Mouse (Mus musculus) forebrain, embryonic 12.5 days (tissue): Measurements from ENCODE around the gene Tulp2. TPM values are rescaled to one million over a fixed set of nuclear protein-coding genes. Genes with fewer than 3 reads are reported as not detected.
"Not testable (repeated sequence)": the region's sequence is repeated elsewhere in the genome, so short reads cannot be mapped to it uniquely, and the experiment has no call there.

Source experiments
- ATAC-seq: fragments of 200-750 bp; cut with Nextera tagmentation; 2 replicates; pipeline ENCODE4 v1.8.0; 2017; ENCODE audit warnings: moderate TSS enrichment; ENCODE audit not compliant: low FRiP score
- H3K27ac ChIP-seq: fragments of 300-500 bp; sonication (generic); 2 replicates; pipeline ENCODE4 v1.5.1; 2016; ENCODE audit warnings: mild to moderate bottlenecking
- H3K27me3 ChIP-seq: fragments of 300-500 bp; sonication (generic); 2 replicates; pipeline ENCODE4 v1.6.1; 2016; ENCODE audit warnings: mild to moderate bottlenecking
- H3K36me3 ChIP-seq: fragments of 300-500 bp; sonication (generic); replicated peaks from 2 replicates; pipeline ENCODE4 v1.6.1; 2016; ENCODE audit warnings: mild to moderate bottlenecking
- H3K4me1 ChIP-seq: fragments of 300-500 bp; sonication (generic); 2 replicates; pipeline ENCODE4 v1.6.1; 2016
- H3K4me2 ChIP-seq: fragments of 300-500 bp; sonication (generic); 2 replicates; pipeline ENCODE4 v1.6.1; 2016; ENCODE audit warnings: mild to moderate bottlenecking, moderate library complexity
- H3K4me3 ChIP-seq: fragments of 300-500 bp; sonication (generic); replicated peaks from 2 replicates; pipeline ENCODE4 v1.5.1; 2016; ENCODE audit warnings: mild to moderate bottlenecking
- H3K9ac ChIP-seq: fragments of 300-500 bp; sonication (generic); 2 replicates; pipeline ENCODE4 v1.6.1; 2016; ENCODE audit warnings: mild to moderate bottlenecking
- H3K9me3 ChIP-seq: fragments of 300-500 bp; sonication (generic); 2 replicates; pipeline ENCODE4 v1.6.1; 2016
- WGBS: fragments of 180-500 bp; shearing (Covaris S2); methylation state at CpG from one replicate; pipeline ENCODE4 v1.1.7; 2016; 5-methylcytosine and 5-hydroxymethylcytosine counted together
- polyA plus RNA-seq: library from polyadenylated mRNA; unstranded; fragments of >200 nt; fragmentation: Nextera tagmentation; extraction: Ambion mirVana; gene quantifications from 2 replicates; pipeline ENCODE4 v1.2.1, GENCODE M21; 2016

Gene Tulp2
- polyA plus RNA-seq, 1 experiment from 2014 or later = 0.34 TPM

DNA sequence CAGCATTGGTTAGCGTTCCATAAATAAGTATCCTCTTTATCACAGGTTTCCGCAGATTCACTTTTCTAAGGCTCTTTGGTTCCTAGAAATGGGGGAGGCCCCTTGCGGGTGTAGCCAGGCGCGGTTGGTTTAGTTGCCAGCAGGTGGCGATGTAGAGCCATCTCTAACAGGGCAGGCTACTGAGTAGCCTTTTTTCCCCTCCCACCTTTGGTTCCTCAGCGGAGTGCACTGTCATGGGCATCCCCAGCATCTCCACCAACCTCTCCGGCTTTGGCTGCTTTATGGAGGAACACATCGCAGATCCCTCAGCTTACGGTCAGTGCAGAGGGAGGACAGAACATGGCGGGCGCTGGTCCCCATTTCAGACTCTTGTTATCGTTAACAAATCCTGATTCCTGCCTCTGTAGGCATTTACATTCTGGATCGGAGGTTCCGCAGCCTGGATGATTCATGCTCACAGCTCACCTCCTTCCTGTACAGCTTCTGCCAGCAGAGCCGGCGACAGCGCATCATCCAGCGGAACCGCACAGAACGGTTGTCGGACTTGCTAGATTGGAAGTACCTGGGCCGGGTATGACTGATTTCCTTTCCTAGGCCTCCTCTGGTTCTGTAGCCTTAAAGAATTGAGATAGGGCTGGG is 30.2 kb upstream of the Tulp2 start:
- H3K4me3 ChIP-seq = 0 out of 2 replicates have a peak overlapping the region, but pooled peaks have one; percentile 10
- H3K9me3 ChIP-seq = no peaks in the 10 kb centered on the region
- WGBS = 52% methylated on average over 23 of the region's 23 CpGs
- H3K9ac ChIP-seq = no peak overlapping the region
- 0 out of 2 replicates have a peak overlapping the region, but pooled peaks have one; percentile 13 for H3K27ac ChIP-seq
- H3K27me3 ChIP-seq = no peaks in the 10 kb centered on the region
- ATAC-seq = peak; percentile 81
- H3K36me3 ChIP-seq = peaks cover 42% of the 10 kb centered on the region
- peaks cover 7% of the 10 kb centered on the region; the same call in 1 of the 2 replicates for H3K4me1 ChIP-seq
- H3K4me2 ChIP-seq = no peak overlapping the region

DNA sequence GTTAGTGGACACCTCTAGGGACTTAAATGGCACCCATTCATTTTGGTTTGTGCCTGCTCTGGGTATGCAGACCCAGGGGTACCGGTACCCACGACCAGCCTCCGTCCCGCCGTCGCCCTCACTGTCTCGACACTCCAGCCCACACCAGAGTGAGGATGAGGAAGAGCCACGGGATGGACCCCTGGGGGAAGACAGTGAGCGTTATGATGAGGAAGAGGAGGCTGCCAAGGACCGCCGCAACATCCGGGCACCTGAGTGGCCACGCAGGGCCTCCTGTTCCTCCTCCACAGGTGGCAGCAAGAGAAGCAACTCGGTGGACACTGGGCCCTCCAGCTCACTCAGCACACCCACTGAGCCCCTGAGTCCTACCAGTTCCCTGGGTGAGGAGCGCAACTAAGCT is 26.7 kb upstream of the Tulp2 start:
- ATAC-seq = no peak
- no peak overlapping the region for H3K4me2 ChIP-seq
- no peaks in the 10 kb centered on the region for H3K9me3 ChIP-seq
- no peak overlapping the region for H3K4me3 ChIP-seq
- peaks cover 47% of the 10 kb centered on the region for H3K36me3 ChIP-seq
- peaks cover 27% of the 10 kb centered on the region for H3K4me1 ChIP-seq
- no peaks in the 10 kb centered on the region for H3K27me3 ChIP-seq
- H3K27ac ChIP-seq = no peak overlapping the region
- WGBS = 93% methylated on average over 15 of the region's 15 CpGs
- H3K9ac ChIP-seq = peak overlapping the region; percentile 21; the same call in 1 of the 2 replicates

DNA sequence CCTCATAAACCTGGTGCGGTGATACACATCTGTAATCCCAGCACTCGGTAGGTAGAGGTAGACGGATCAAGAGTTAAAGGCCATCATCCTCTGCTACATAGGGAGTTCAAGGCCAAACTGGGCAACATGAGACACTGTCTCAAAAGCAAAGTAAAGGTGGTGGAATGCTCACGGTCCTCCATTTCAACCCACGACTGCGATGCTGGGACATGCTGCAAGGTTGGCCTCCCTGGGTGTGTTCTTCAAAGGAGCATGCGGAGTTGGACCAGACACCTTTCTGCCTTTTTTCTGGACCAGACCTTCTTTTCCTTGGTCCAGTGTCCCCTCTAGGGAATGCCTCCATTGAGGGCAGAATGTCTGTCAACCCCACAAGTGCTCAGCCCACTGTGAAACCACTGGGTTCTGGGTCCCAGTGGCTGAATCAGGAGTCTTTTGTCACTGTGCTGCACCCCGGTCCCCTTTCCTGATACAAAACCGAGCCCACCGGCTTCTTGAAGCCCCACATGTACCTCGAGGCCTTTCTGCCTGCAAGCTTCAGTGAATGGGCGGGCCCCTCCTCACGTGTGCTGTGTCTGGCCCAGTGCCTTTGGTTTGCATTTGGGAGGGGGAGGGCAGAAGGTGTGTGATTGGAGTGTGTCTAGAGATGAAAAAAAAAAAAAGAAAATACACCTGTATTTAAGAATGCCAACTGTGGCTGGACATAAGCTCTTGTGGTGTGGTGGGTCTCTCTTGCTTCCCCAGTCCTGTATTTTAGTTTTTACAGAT is 25.6 kb upstream of the Tulp2 start:
- ATAC-seq = no peak
- H3K27ac ChIP-seq = peak overlapping the region; percentile 65; the same call in 1 of the 2 replicates
- H3K4me3 ChIP-seq = no peak overlapping the region
- 0 out of 2 replicates have a peak overlapping the region, but pooled peaks have one; percentile 87 for H3K9ac ChIP-seq
- H3K4me2 ChIP-seq = no peak overlapping the region
- peaks cover 47% of the 10 kb centered on the region for H3K36me3 ChIP-seq
- no peaks in the 10 kb centered on the region for H3K9me3 ChIP-seq
- 80% methylated on average over 13 of the region's 13 CpGs for WGBS
- peaks cover 39% of the 10 kb centered on the region for H3K4me1 ChIP-seq
- H3K27me3 ChIP-seq = no peaks in the 10 kb centered on the region

DNA sequence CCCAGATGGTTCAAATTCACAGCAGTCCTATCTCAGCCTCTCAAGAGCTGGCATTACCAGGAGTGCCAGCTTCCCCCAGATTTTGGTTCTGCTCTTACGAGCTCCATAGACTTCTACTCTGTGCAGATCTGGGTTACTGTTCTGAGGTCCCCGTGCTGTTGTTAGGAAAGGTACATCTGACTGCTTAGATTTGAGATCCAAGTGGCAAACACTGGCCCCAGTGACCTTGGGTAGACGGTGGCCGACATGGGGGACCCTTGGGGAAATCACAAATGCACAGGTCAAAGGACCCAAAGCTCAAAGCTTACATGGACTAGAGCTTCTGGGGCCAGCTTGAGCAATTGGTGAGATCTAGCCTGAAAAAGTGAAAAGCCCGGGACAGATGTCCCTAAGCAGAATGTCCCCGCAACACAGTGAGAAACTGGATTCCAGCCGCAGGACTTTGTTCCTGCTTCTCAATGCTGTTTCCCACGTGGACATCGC is 24.9 kb upstream of the Tulp2 start:
- H3K9ac ChIP-seq = peak overlapping the region; percentile 87; the same call in 1 of the 2 replicates

DNA sequence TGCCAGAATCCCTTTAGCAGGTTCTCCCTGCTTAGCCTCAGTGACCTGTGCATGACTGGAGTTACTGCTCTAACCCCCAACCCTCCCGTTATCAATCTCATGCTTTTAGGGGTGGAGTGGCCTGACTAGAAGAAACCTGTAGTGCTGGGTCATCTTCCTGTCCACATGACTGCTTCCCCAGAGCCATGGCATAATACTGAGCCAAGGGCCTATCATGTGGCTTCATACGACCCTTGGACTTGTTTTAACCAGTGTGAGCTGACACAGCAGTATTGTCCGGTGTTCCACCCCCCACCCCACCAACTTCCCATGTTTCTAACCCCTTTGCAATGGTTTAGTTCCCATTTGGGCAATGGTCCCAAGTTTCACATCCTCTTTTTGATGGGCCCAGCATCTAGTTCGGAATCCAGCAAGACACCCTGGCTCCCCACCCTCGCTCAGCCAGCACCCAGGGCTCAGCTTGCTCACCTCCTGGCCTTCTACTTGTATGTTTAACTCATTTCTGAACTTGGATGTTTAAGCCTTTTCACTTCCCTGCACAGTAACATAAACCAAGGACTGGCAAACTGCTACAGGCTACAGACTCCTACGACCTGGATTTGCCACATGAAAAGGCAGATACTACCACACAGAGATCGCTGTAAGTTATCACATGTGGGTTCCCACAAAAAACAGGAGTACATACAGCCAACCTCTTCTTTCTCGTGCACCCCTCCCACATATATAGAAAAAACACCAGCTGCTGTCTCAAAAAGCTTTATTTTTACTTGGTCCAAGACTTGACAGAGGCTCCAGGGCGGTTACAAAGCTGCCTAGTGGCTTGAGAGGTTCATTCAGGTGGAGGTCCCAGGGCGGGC is 24.2 kb upstream of the Tulp2 start:
- no peak for ATAC-seq
- H3K27me3 ChIP-seq = no peaks in the 10 kb centered on the region
- H3K27ac ChIP-seq = peak overlapping the region; percentile 65
- H3K4me2 ChIP-seq = peak overlapping the region; percentile 65
- peak overlapping the region; percentile 87 for H3K9ac ChIP-seq
- no peaks in the 10 kb centered on the region for H3K9me3 ChIP-seq
- peak overlapping the region; percentile 82 for H3K4me3 ChIP-seq
- peaks cover 49% of the 10 kb centered on the region for H3K36me3 ChIP-seq
- WGBS = 76% methylated on average over 10 of the region's 10 CpGs
- H3K4me1 ChIP-seq = peaks cover 37% of the 10 kb centered on the region

More for the DNA sequence above, 24.9 kb upstream of the Tulp2 start:
- Histone ChIP-seq H3K9me3 (no peaks in the 10 kb centered on the region), H3K4me2 (peak overlapping the region; percentile 65), H3K4me3 (peak overlapping the region; percentile 82), H3K36me3 (peaks cover 49% of the 10 kb centered on the region), H3K27me3 (no peaks in the 10 kb centered on the region), H3K27ac (peak overlapping the region; percentile 65), H3K4me1 (peaks cover 37% of the 10 kb centered on the region)
- ATAC-seq = no peak
- WGBS = 66% methylated on average over 9 of the region's 9 CpGs

DNA sequence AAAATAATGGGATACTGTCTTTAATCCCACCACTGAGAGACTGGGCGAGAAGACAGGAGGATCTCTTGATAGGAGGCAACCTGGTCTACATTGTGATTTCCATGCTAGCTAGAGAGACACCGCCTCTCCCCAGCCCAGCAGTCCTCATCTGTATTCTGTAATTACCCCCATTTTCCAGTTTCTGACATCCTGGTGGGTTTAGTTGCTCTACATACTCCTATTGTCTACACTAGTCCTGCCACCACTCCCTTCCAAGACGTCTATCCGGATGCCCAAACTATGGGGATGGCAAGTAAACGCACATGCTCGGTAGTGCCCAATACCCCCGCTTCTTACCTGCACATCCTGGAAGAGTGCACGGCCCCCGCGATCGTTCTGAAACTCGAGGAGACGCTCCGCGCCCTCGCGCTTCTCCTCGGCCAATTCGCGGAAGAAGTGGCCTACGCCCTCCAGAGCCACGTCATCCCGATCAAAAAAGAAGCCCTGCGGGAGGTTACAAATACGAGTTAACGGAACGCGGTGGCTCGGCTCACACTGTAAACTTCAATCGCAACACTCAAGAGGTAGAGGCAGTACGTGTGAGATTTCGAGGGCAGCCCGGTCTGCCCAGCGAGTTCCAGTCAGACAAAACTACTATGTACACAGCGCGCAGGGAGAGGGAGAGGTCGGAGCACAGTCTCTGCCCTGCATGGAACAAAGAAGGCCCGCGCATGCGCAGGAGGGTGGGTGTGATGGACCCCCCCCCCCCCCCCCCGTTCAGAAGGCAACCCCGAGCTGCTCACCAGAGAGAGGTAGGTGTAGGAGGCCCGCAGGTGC is 22.7 kb upstream of the Tulp2 start:
- Histone ChIP-seq H3K27me3 (no peaks in the 10 kb centered on the region), H3K4me3 (peak overlapping the region; percentile 82), H3K9ac (peak overlapping the region; percentile 87), H3K9me3 (no peaks in the 10 kb centered on the region), H3K4me1 (peaks cover 37% of the 10 kb centered on the region), H3K4me2 (peak overlapping the region; percentile 65), H3K36me3 (peaks cover 64% of the 10 kb centered on the region), H3K27ac (peak overlapping the region; percentile 95)
- ATAC-seq = peak; percentile 77
- under 1% methylated on average over 43 of the region's 43 CpGs for WGBS

DNA sequence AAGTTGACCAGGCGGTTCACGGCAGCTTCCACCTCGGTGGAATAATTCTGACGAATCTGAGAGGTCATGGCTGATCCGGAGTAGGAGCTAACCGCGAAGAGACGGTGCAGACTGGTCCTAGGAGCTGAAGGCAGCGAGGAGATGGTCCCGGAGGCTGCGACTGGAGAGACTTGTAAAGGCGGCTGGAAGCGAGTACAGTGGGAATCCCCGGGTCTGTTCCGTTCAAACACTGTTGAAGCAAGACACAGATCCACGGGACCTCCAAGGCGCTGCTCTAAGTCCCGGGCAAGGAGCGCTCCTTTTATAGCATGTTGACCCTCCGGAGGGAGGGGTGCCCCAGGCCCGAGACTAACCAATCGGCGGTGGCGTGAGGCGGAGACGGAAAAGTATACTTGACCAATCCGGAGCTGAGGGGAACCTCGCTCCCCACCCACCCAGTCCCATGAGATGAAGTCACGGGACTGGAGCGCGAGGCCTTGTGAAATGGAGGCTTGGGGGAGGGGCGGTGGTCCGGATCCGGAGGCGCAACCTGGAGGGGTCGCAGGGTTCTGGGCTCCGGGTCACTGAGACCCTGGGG is 22.0 kb upstream of the Tulp2 start, which contains the start of gene Ftl1:
TSS of gene Ftl1 (minus strand) at position 321 of the 577 bp plus-strand sequence.
- peak; percentile 97 for ATAC-seq
- H3K9me3 ChIP-seq, H3K27me3 ChIP-seq: not testable (repeated sequence)
- Histone ChIP-seq H3K4me3 (peak within 1 kb of the TSS; percentile 82), H3K4me2 (peak within 1 kb of the TSS; percentile 65), H3K27ac (peak within 1 kb of the TSS; percentile 95), H3K36me3 (peaks cover 62% of the 10 kb centered on the region), H3K4me1 (peaks cover 37% of the 10 kb centered on the region), H3K9ac (peak within 1 kb of the TSS; percentile 87)
- 0% methylated on average over 34 of the region's 37 CpGs for WGBS

DNA sequence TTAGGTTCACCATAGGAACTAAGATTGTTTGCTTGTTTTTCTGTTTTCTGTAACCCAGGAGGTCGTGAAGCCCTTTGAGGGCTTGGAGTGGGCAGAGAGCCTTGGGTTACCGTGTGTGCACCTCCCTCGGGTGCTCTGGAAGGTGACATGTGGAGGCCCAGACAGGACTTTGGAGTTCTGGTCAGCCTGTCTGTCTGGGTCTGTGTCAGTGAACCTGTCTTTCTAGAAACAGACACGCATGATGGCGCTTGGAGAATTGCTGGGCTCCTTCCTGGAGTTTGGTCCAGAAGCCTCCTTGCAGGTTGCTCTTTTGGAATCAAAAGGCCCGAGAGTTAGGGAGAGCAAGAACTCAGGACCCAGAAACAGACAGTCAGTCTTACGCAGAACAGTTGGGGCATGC is 21.3 kb upstream of the Tulp2 start:
- 77% methylated on average over 7 of the region's 7 CpGs for WGBS
- Histone ChIP-seq H3K9ac (peak overlapping the region; percentile 36; the same call in 1 of the 2 replicates), H3K36me3 (peaks cover 61% of the 10 kb centered on the region), H3K27ac (peak overlapping the region; percentile 95), H3K4me3 (peak overlapping the region; percentile 82), H3K4me2 (peak overlapping the region; percentile 53), H3K9me3 (no peaks in the 10 kb centered on the region), H3K4me1 (peaks cover 44% of the 10 kb centered on the region), H3K27me3 (no peaks in the 10 kb centered on the region)
- 0 out of 2 replicates have a peak, but pooled peaks have one; percentile 1 for ATAC-seq

DNA sequence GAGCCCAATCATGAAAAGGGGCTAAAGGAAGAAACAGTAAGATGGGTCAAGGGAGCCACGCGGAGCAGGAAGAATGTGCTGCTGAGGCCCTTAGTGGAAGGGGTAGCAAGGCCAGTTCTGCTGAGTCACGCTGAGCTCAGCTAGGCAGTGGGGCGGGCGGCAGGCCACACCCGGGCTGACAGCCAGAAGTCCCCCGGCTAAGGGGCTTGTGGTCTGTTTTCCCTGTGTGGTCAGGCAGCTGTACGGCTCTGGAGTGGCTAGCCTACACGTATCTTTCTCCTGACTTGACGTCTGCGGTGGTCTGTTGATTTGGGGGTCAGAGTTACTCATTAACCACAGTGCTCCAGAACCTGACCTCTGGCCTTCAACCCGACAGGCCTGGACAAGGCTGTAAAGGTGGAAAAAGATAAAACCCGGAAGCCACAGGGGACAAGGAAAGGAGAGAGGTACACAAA is 20.8 kb upstream of the Tulp2 start:
- Histone ChIP-seq H3K4me2 (no peak overlapping the region; the same call in 1 of the 2 replicates), H3K9ac (no peak overlapping the region), H3K36me3 (peaks cover 60% of the 10 kb centered on the region), H3K4me1 (peaks cover 49% of the 10 kb centered on the region), H3K27me3 (no peaks in the 10 kb centered on the region), H3K4me3 (0 out of 2 replicates have a peak overlapping the region, but pooled peaks have one; percentile 4), H3K9me3 (no peaks in the 10 kb centered on the region), H3K27ac (peak overlapping the region; percentile 95)
- 53% methylated on average over 13 of the region's 13 CpGs for WGBS
- ATAC-seq = no peak

DNA sequence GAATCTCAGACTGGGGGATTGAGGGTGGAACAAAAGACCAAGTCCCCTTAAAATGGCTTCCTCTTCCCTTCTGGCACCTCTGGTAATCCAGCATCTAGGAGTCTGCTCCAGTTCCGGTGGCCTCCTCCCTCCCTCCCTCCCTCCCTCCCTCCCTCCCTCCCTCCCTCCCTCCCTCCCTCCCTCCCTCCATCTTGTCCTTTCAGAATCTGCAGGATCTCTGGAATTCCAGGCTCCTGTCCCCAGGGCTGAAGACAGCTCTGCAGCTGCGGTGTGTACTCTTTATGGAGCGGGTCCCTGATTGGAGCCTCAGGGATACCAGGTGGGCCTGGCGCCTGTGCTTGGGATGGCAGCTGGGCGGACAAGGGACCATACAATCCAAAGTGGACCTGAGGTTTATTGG is 20.4 kb upstream of the Tulp2 start:
- no peak for ATAC-seq
- H3K9ac ChIP-seq = no peak overlapping the region
- peaks cover 49% of the 10 kb centered on the region for H3K4me1 ChIP-seq
- peak overlapping the region; percentile 95 for H3K27ac ChIP-seq
- H3K36me3 ChIP-seq = peaks cover 55% of the 10 kb centered on the region
- H3K4me2 ChIP-seq = no peak overlapping the region
- no peaks in the 10 kb centered on the region for H3K9me3 ChIP-seq
- H3K4me3 ChIP-seq = no peak overlapping the region
- 79% methylated on average over 4 of the region's 5 CpGs for WGBS
- no peaks in the 10 kb centered on the region for H3K27me3 ChIP-seq

DNA sequence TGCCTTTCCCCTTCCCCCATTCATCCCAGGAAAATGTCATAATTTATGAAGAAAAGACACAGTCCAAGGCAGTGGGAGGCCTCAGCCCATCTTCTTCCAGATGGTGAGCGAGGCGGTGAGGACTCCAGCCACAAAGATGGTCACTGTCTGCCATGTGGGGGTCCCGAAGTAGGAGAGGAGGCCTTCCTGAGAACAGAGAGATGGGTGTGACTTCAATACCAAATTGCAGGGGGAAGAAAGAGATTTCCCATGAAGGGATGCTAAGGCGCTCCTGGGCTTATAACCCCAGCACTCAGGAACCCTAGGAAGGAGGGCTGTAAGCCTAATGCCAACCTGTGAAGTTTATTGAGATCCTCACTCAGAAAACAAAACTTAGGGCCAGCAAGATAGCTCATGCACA is 19.9 kb upstream of the Tulp2 start:
- Histone ChIP-seq H3K4me2 (no peak overlapping the region), H3K4me3 (no peak overlapping the region), H3K27ac (peak overlapping the region; percentile 95; the same call in 1 of the 2 replicates), H3K36me3 (peaks cover 52% of the 10 kb centered on the region), H3K9me3 (no peaks in the 10 kb centered on the region), H3K4me1 (peaks cover 45% of the 10 kb centered on the region), H3K27me3 (no peaks in the 10 kb centered on the region), H3K9ac (no peak overlapping the region)
- WGBS = 94% methylated on average over 4 of the region's 4 CpGs
- ATAC-seq = no peak
